Mouse (Mus musculus) megakaryocyte, embryonic 14.5 days (primary cell): ENCODE data around the gene Gm28047. TPM values are rescaled to one million over a fixed set of nuclear protein-coding genes. Genes with fewer than 3 reads are reported as not detected.
"Not testable (repeated sequence)": the region's sequence is repeated elsewhere in the genome, so short reads cannot be mapped to it uniquely, and the experiment has no call there.

Experiments used
- H3K27me3 ChIP-seq: replicated peaks from 2 replicates; pipeline ENCODE3; 2012; ENCODE audit warnings: inconsistent platforms
- H3K36me3 ChIP-seq: replicated peaks from 2 replicates; pipeline ENCODE3; 2012; ENCODE audit warnings: low read length, inconsistent platforms, mixed read lengths
- H3K4me1 ChIP-seq: 2 replicates; pipeline ENCODE4 v1.6.1; 2012; ENCODE audit warnings: inconsistent platforms
- H3K4me3 ChIP-seq: replicated peaks from 2 replicates; pipeline ENCODE3; 2012; ENCODE audit warnings: moderate library complexity, mild to moderate bottlenecking, inconsistent platforms
- H3K9me3 ChIP-seq: 2 replicates; pipeline ENCODE4 v1.6.1; 2012; ENCODE audit warnings: inconsistent platforms
- FLI1 ChIP-seq: IDR thresholded peaks from 2 replicates; pipeline ENCODE4 v1.6.1; 2012; ENCODE audit warnings: low read length, inconsistent platforms, mixed read lengths
- GATA1 ChIP-seq: IDR thresholded peaks from 3 replicates; pipeline ENCODE4 v1.6.1; 2012; ENCODE audit warnings: mixed read lengths, low read length, inconsistent platforms, borderline replicate concordance
- polyA plus RNA-seq: library from polyadenylated mRNA; stranded (reverse); fragments of >175 nt; gene quantifications from 2 replicates; pipeline ENCODE4 v1.2.3, GENCODE M21; 2012; ENCODE audit warnings: low replicate concordance; ENCODE audit not compliant: insufficient read depth

Gene Gm28047
- polyA plus RNA-seq, 1 experiment: not detected

- TF ChIP-seq FLI1 (no peak), GATA1 (no peak)
- Histone ChIP-seq H3K27me3 (peaks cover 6% of the 10 kb centered on the region), H3K4me3 (no peak overlapping the region), H3K9me3 (no peaks in the 10 kb centered on the region), H3K4me1 (peaks cover 7% of the 10 kb centered on the region), H3K36me3 (peaks cover 35% of the 10 kb centered on the region)
These were observed 33.1 kb upstream of the Gm28047 start for GRCm38 (mm10) chr15:102657926-102658381.

- peaks cover 6% of the 10 kb centered on the region for H3K27me3 ChIP-seq
- H3K4me1 ChIP-seq: peaks cover 10% of the 10 kb centered on the region
- H3K9me3 ChIP-seq: no peaks in the 10 kb centered on the region
- no peak overlapping the region for H3K4me3 ChIP-seq
- peaks cover 23% of the 10 kb centered on the region for H3K36me3 ChIP-seq
- TF ChIP-seq GATA1: no peak
These were observed 31.8 kb upstream of the Gm28047 start for GRCm38 (mm10) chr15:102656658-102657057.

- H3K36me3 ChIP-seq, H3K4me3 ChIP-seq, H3K9me3 ChIP-seq: not testable (repeated sequence)
- Histone ChIP-seq H3K27me3 (peaks cover 11% of the 10 kb centered on the region), H3K4me1 (peaks cover 10% of the 10 kb centered on the region)
These were observed 27.2 kb upstream of the Gm28047 start for GRCm38 (mm10) chr15:102651928-102652660.

- no peaks in the 10 kb centered on the region for H3K9me3 ChIP-seq
- H3K36me3 ChIP-seq: no peaks in the 10 kb centered on the region
- no peak overlapping the region for H3K4me3 ChIP-seq
- H3K4me1 ChIP-seq: peaks cover 10% of the 10 kb centered on the region
- TF ChIP-seq GATA1: no peak
- no peak for TF ChIP-seq FLI1
- H3K27me3 ChIP-seq: peaks cover 14% of the 10 kb centered on the region
These were observed 26.2 kb upstream of the Gm28047 start for GRCm38 (mm10) chr15:102651107-102651506.

GRCm38 (mm10) chr15:102635817-102636216, 10.9 kb upstream of the Gm28047 start:
- Histone ChIP-seq H3K4me1 (no peaks in the 10 kb centered on the region), H3K4me3 (no peak overlapping the region), H3K36me3 (no peaks in the 10 kb centered on the region), H3K9me3 (peaks cover 10% of the 10 kb centered on the region), H3K27me3 (peaks cover 9% of the 10 kb centered on the region)
- no peak for TF ChIP-seq GATA1
- no peak for TF ChIP-seq FLI1

- peaks cover 9% of the 10 kb centered on the region for H3K27me3 ChIP-seq
- H3K9me3 ChIP-seq: peaks cover 10% of the 10 kb centered on the region
- TF ChIP-seq GATA1 (no peak), FLI1 (no peak)
- H3K4me3 ChIP-seq: no peak overlapping the region
- no peaks in the 10 kb centered on the region for H3K36me3 ChIP-seq
- no peaks in the 10 kb centered on the region for H3K4me1 ChIP-seq
These were observed 9.8 kb upstream of the Gm28047 start for GRCm38 (mm10) chr15:102634684-102635083.

- peaks cover 30% of the 10 kb centered on the region for H3K4me1 ChIP-seq
These were observed 804 bp upstream of the Gm28047 start for GRCm38 (mm10) chr15:102625687-102626055.

GRCm38 (mm10) chr15:102624291-102624969, 437 bp downstream of the Gm28047 start:
- Histone ChIP-seq H3K4me1 (peaks cover 38% of the 10 kb centered on the region), H3K9me3 (no peaks in the 10 kb centered on the region), H3K36me3 (peaks cover 1% of the 10 kb centered on the region), H3K4me3 (peak overlapping the region; percentile 97), H3K27me3 (peaks cover 4% of the 10 kb centered on the region)
- TF ChIP-seq FLI1 (no peak), GATA1 (no peak)

More at GRCm38 (mm10) chr15:102625687-102626055, 804 bp upstream of the Gm28047 start:
- peak overlapping the region; percentile 97 for H3K4me3 ChIP-seq
- H3K9me3 ChIP-seq: no peaks in the 10 kb centered on the region
- TF ChIP-seq FLI1: no peak
- no peak for TF ChIP-seq GATA1
- no peaks in the 10 kb centered on the region for H3K36me3 ChIP-seq
- peaks cover 4% of the 10 kb centered on the region for H3K27me3 ChIP-seq

GRCm38 (mm10) chr15:102623121-102623520, 1.7 kb downstream of the Gm28047 start:
- TF ChIP-seq GATA1 (no peak), FLI1 (no peak)
- H3K9me3 ChIP-seq: no peaks in the 10 kb centered on the region
- peak overlapping the region; percentile 82 for H3K4me3 ChIP-seq
- H3K27me3 ChIP-seq: no peaks in the 10 kb centered on the region
- H3K4me1 ChIP-seq: peaks cover 44% of the 10 kb centered on the region
- peaks cover 8% of the 10 kb centered on the region for H3K36me3 ChIP-seq

- H3K27me3 ChIP-seq: no peaks in the 10 kb centered on the region
- TF ChIP-seq FLI1 (no peak), GATA1 (no peak)
- H3K36me3 ChIP-seq: peaks cover 8% of the 10 kb centered on the region
- H3K9me3 ChIP-seq: no peaks in the 10 kb centered on the region
- H3K4me3 ChIP-seq: peak overlapping the region; percentile 62
- peaks cover 46% of the 10 kb centered on the region for H3K4me1 ChIP-seq
These were observed 2.3 kb downstream of the Gm28047 start for GRCm38 (mm10) chr15:102622536-102622935.
